Mouse (Mus musculus) bone marrow macrophage, adult 2 months (primary cell): ENCODE data around the gene Top2a. TPM values are rescaled to one million over a fixed set of nuclear protein-coding genes. Genes with fewer than 3 reads are reported as not detected.
"Not testable (repeated sequence)": the region's sequence is repeated elsewhere in the genome, so short reads cannot be mapped to it uniquely, and the experiment has no call there.

ENCODE experiments used
- H3K27ac ChIP-seq: 2 replicates; pipeline ENCODE4 v1.5.1; 2012; ENCODE audit warnings: low read depth, low read length; ENCODE audit not compliant: insufficient read depth
- H3K4me1 ChIP-seq: 2 replicates; pipeline ENCODE4 v1.6.1; 2012; ENCODE audit warnings: low read length; ENCODE audit not compliant: control insufficient read depth, insufficient read depth
- H3K4me3 ChIP-seq: 2 replicates; pipeline ENCODE4 v1.5.1; 2012; ENCODE audit warnings: mild to moderate bottlenecking, low read length, moderate library complexity; ENCODE audit not compliant: insufficient read depth
- CTCF ChIP-seq: IDR thresholded peaks from 2 replicates; pipeline ENCODE4 v1.5.1; 2012; ENCODE audit warnings: low read depth, mild to moderate bottlenecking, low read length, moderate library complexity
- POLR2A ChIP-seq: IDR thresholded peaks from 2 replicates; pipeline ENCODE4 v1.6.1; 2012; ENCODE audit warnings: mild to moderate bottlenecking, low read depth, low read length, borderline replicate concordance
- polyA plus RNA-seq: library from polyadenylated mRNA; stranded (reverse); fragments of >200 nt; gene quantifications from 2 replicates; pipeline ENCODE4 v1.2.4, GENCODE M21; 2012; ENCODE audit not compliant: missing spikeins, insufficient read depth, insufficient read length

The Top2a gene
- polyA plus RNA-seq, 1 experiment, result 154 TPM

DNA sequence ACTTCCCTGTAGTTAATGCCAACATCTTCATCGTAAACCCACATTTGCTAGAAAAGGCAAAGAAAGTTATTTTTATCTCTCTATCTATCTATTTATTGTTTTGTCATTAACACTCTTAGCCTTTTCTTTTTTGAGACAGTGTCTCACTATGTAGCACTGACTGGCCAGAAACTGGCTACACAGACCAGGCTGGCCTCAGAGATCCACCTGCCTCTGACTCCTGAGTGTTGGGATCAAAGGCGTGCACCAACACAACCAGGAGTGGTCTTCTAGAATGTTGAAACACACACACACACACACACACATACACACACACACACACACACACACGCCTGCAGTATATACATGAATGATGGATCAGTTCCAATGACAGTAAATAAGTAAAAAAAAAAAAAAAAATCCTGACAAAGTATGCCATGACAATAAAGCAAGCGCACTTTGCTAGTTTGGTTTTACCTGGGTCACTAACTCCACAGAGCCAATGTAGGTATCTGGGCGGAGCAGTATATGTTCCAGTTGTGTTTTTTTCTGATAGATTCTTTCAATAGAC lies 1.5 kb downstream of the Top2a start:
- H3K27ac ChIP-seq, result no peak overlapping the region
- peak overlapping the region; percentile 38; the same call in 1 of the 2 replicates for H3K4me3 ChIP-seq
- peaks cover 13% of the 10 kb centered on the region for H3K4me1 ChIP-seq
- TF ChIP-seq CTCF (no peak), POLR2A (no peak)

DNA sequence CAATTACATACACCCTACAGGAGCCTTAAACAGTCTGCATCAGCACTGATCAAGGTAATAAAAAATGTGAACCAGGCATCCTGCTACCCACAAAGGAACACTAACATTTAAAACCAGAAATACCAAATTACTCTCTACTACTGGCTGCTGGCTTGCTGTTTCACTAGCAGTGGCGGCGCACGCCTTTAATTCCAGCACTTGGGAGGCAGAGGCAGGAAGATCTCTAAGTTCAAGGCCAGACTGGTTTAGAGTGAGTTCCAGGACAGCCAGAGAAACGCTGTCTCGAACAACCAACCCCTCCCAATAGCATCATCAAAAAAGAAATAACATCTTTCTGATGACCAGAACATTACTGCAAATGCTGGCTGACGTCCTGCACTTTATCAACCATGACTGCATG lies 4.1 kb downstream of the Top2a start:
- Histone ChIP-seq H3K4me3 (no peak overlapping the region), H3K27ac (no peak overlapping the region), H3K4me1 (peaks cover 10% of the 10 kb centered on the region)
- TF ChIP-seq CTCF (no peak), POLR2A (no peak)

DNA sequence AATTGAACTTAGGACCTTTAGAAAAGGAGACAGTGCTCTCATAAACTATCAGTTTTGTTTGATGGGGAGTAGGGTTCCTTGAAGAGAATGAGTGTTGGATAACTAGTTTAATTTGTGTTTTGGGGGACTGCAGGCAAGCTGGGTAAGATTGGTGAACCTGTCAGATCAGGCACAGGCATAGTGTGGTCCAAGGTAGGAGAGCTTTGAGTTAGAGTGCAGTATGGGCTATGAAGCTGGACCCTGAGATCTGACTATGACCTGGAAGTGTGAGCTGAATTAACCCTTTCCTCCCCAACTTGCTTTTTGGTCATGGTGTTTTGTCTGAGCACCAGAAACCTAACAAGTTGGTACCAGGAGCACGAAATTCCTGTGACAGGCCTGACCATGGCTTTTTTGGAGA lies 10.1 kb downstream of the Top2a start:
- Histone ChIP-seq H3K4me1 (no peaks in the 10 kb centered on the region), H3K27ac (no peak overlapping the region), H3K4me3 (no peak overlapping the region)
- TF ChIP-seq POLR2A (no peak), CTCF (no peak)

DNA sequence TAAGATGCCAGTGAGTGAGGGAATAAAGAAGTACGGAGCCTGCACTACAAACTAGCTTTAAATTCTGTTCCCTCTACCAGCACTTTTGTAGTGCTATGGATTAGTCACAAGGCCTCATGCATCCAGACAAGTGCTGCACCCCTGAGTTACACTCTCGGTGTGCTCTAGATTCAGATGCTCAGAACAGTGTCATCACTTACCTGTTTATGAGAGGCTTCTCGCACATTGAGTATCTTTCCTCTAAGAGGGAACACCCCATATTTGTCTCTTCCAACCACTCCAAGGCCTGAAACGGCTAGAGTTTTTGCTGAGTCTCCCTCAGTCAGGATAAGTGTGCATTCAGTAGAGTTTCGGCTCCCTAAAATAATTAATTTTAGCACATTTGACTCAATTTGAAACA lies 13.3 kb downstream of the Top2a start:
- no peak for TF ChIP-seq CTCF
- no peak for TF ChIP-seq POLR2A
- no peak overlapping the region for H3K4me3 ChIP-seq

DNA sequence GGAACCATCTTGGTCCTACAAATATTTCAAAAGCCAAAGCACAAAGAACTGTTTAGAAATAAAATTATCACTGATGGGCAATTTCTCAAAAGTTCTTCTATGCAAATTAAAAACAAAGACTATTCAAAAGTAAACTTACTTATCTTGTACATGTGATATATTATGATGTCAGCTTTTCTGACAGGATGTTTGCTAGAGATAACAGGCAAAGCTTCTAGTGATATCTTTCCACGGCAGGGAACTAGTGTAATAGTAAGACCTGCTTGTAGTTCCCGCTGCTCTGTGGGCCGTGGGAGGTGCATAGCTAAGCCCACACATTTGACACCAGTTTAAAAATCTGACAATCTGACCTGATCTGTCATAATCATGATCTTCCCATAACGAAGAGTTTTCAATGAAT lies 13.9 kb downstream of the Top2a start:
- no peak overlapping the region for H3K27ac ChIP-seq
- TF ChIP-seq CTCF (no peak), POLR2A (no peak)
- H3K4me1 ChIP-seq, result no peaks in the 10 kb centered on the region
- H3K4me3 ChIP-seq, result no peak overlapping the region

More for the DNA sequence above, 13.3 kb downstream of the Top2a start:
- Histone ChIP-seq H3K4me1 (no peaks in the 10 kb centered on the region), H3K27ac (no peak overlapping the region)

DNA sequence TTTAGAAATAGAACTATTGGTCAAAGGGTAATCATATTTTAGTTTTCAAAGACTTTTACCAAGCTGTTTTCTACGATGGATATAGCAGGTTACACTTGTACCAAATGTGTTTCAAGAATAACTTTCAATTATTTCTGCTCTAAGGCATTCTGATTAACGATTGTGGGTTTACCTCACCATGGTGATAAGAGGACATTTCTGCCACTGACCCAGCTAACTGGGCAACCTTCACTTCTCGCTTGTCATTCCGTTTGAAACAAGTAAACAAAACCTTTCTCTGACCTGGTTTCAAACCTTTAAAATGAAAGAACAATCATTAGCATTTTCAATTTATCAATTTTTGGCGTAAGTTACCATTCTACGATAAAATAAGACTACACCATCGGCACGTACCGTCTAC lies 17.2 kb downstream of the Top2a start:
- no peaks in the 10 kb centered on the region for H3K4me1 ChIP-seq
- H3K4me3 ChIP-seq, result no peak overlapping the region
- no peak for TF ChIP-seq CTCF
- TF ChIP-seq POLR2A, result no peak
- H3K27ac ChIP-seq, result no peak overlapping the region

DNA sequence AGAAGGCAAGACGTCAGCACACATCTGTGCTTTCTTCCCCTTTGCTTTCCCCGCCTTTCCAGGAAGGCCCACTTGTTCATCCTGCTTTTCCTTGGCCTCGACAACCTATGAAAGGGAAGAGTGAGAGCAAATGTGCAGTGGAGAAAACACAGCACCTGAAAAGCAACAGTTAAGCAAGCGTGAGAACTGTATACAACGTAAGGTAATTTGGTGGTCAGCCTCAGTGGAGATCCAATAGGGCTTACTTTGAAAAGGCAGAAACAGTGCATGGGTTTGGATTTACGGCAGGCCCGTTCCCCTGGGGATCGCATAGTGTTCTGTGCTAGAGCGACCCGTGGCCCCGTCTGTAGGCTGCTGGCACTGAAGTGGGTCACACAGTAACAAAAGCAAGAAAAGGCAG lies 24.7 kb downstream of the Top2a start:
- no peak overlapping the region for H3K27ac ChIP-seq
- H3K4me3 ChIP-seq, result no peak overlapping the region
- no peak for TF ChIP-seq POLR2A
- no peak for TF ChIP-seq CTCF
- H3K4me1 ChIP-seq, result no peaks in the 10 kb centered on the region

DNA sequence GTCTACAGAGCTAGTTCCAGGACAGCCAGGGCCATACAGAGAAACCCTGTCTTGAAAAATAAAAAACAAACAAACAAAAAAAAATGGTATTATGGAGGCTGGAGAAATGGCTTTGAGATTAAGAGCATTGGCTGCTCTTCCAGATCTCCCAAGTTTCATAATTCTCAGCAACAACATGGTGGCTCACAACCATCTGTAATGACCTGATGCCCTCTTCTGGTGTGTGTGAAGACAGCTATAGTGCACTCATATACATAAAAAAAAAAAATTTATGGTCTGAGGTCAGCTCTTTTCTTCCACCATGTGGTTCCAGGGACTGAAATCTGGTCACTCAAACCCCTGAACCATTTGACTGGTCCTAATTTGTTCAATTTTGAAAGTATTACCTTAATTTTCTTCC lies 25.2 kb downstream of the Top2a start:
- Histone ChIP-seq H3K4me1 (no peaks in the 10 kb centered on the region), H3K4me3 (no peak overlapping the region), H3K27ac (no peak overlapping the region)
- TF ChIP-seq CTCF, result no peak
- no peak for TF ChIP-seq POLR2A

DNA sequence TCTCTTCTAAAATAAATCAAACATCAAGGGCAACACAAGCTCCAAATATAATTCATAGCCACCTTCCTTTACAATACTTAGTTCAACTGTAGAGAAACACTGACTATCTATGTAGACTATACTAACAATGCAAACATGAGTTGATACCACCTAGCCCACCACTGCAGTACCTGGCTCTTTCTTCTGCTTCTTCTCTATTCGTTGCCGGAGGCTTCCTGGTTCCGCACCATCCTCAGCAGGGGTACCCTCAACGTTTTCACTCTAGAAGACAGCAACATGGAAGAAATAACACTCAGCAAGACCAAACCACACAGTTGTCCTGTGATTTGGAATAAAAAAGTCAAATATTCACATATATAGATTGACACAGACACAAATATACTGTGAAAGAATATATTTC lies 26.3 kb downstream of the Top2a start:
- no peak overlapping the region for H3K27ac ChIP-seq

DNA sequence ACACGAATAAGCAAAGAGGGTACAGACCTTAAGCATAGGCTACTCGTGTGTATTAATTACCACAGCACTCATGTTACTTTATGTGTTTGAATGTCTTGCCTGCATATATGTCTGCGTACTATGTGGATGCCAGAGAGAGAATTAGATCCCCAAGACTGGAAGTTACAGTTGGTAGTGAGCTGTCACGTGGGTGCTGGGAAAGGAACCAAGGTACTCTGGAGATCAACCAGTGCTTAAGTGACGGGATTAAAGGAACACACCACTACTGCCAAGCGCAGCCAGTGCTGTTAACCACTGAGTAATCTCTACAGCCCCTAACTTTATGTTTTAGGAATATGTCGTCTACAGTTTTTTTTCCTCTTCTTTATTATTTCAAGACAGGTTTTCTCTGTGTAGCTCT lies 28.0 kb downstream of the Top2a start:
- TF ChIP-seq CTCF (no peak), POLR2A (no peak)
- no peaks in the 10 kb centered on the region for H3K4me1 ChIP-seq
- no peak overlapping the region for H3K4me3 ChIP-seq
- H3K27ac ChIP-seq, result no peak overlapping the region

More for the DNA sequence above, 26.3 kb downstream of the Top2a start:
- Histone ChIP-seq H3K4me1 (no peaks in the 10 kb centered on the region), H3K4me3 (no peak overlapping the region)
- no peak for TF ChIP-seq POLR2A

DNA sequence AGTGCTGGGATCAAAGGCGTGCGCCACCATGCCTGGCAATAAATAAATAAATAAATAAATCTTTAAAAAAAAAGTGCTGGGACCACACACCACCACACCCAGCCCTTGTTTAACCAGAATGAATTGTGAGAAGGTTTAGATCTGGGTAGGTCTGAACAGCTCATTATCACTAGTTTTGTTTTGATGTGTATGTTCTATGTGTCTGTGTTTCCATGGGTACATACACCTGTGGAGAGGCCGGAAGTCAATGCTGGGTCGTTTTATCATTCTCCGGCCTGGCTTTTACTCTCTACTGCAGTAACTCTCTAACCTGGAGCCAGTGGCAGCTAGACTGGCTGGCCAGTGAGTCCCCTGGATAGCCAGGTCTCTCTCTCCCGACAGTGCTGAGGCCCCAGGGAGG lies 33.1 kb downstream of the Top2a start:
- Histone ChIP-seq H3K27ac (no peak overlapping the region), H3K4me3 (no peak overlapping the region), H3K4me1 (no peaks in the 10 kb centered on the region)
- no peak for TF ChIP-seq CTCF
- no peak for TF ChIP-seq POLR2A

DNA sequence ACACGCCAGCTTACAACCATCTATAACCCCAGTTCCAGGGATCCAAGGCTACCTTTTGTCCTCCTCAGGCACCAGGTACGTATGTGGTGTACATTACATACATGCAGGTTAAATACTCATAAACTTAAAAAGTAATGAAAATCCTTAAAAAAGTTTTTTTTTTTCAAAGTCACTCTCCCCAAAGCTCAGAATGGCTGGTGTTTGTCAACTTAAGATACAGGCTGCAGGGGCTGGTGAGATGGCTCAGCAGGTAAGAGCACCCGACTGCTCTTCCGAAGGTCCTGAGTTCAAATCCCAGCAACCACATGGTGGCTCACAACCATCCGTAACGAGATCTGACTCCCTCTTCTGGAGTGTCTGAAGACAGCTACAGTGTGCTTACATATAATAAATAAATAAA lies 35.7 kb downstream of the Top2a start:
- not testable (repeated sequence) for H3K4me3 ChIP-seq, H3K27ac ChIP-seq, H3K4me1 ChIP-seq
